Mouse (Mus musculus) heart, embryonic 16.5 days (tissue): ENCODE data around the gene Nupl2. TPM values are rescaled to one million over a fixed set of nuclear protein-coding genes. Genes with fewer than 3 reads are reported as not detected.

Source experiments
- ATAC-seq: fragments of 200-750 bp; cut with Nextera tagmentation; replicated peaks from 2 replicates; pipeline ENCODE4 v1.8.0; 2017; ENCODE audit warnings: moderate number of reproducible peaks; ENCODE audit not compliant: insufficient read depth, low FRiP score; ENCODE audit errors: extremely low read depth
- H3K27ac ChIP-seq: fragments of 300-500 bp; sonication (generic); 2 replicates; pipeline ENCODE4 v1.5.1; 2014; ENCODE audit warnings: mild to moderate bottlenecking, low read length, control low read depth, moderate library complexity
- H3K27me3 ChIP-seq: fragments of 300-500 bp; sonication (generic); 2 replicates; pipeline ENCODE4 v1.6.1; 2014; ENCODE audit warnings: low read length, mixed read lengths; ENCODE audit not compliant: control insufficient read depth, insufficient read depth
- H3K36me3 ChIP-seq: fragments of 300-500 bp; sonication (generic); 2 replicates; pipeline ENCODE4 v1.6.1; 2014; ENCODE audit not compliant: control insufficient read depth, insufficient read depth
- H3K4me1 ChIP-seq: fragments of 300-500 bp; sonication (generic); 2 replicates; pipeline ENCODE4 v1.6.1; 2014; ENCODE audit warnings: low read length, mixed read lengths; ENCODE audit not compliant: control insufficient read depth, insufficient read depth
- H3K4me2 ChIP-seq: fragments of 300-500 bp; sonication (generic); 2 replicates; pipeline ENCODE4 v1.6.1; 2014; ENCODE audit warnings: low read depth, mild to moderate bottlenecking, control low read depth, low read length
- H3K4me3 ChIP-seq: fragments of 300-500 bp; sonication (generic); 2 replicates; pipeline ENCODE4 v1.5.1; 2014; ENCODE audit warnings: mild to moderate bottlenecking, control low read depth, low read length
- H3K9ac ChIP-seq: fragments of 300-500 bp; sonication (generic); 2 replicates; pipeline ENCODE4 v1.6.1; 2014; ENCODE audit warnings: low read length, control low read depth
- H3K9me3 ChIP-seq: fragments of 300-500 bp; sonication (generic); replicated peaks from 2 replicates; pipeline ENCODE4 v1.6.1; 2016; ENCODE audit warnings: low read length; ENCODE audit not compliant: control insufficient read depth
- WGBS: fragments of 180-500 bp; shearing (Covaris S2); extraction: QIAGEN DNeasy Blood & Tissue Kit; methylation state at CpG from one replicate; pipeline ENCODE4 v1.1.7; 2014; 5-methylcytosine and 5-hydroxymethylcytosine counted together
- polyA plus RNA-seq: library from polyadenylated mRNA; unstranded; fragments of >200 nt; fragmentation: Nextera tagmentation; extraction: Ambion mirVana; gene quantifications from 2 replicates; pipeline ENCODE4 v1.2.1, GENCODE M21; 2015

Gene Nupl2
- polyA plus RNA-seq, 1 experiment from 2014 or later = 13.2 TPM

DNA sequence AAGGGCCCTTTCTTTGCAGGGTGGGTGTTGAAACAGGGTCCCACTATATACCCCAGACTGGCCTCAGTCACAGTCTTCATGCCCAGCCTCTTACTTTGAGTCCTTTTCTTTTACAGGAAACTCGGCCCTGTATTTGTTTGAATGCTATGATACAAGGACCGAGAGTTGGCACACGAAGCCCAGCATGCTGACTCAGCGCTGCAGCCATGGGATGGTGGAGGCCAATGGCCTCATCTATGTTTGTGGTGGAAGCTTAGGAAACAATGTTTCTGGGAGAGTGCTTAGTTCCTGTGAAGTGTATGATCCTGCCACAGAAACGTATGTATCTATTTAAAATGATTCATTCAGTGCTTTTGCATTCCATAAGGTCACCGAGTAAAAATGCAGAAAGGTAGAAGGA is 8.0 kb upstream of the Nupl2 start:
- Histone ChIP-seq H3K27ac (no peak overlapping the region), H3K4me3 (no peak overlapping the region), H3K4me1 (no peaks in the 10 kb centered on the region), H3K4me2 (no peak overlapping the region), H3K9me3 (no peaks in the 10 kb centered on the region), H3K9ac (no peak overlapping the region), H3K36me3 (peaks cover 12% of the 10 kb centered on the region), H3K27me3 (no peaks in the 10 kb centered on the region)
- no peak for ATAC-seq
- 93% methylated on average over 6 of the region's 6 CpGs for WGBS

DNA sequence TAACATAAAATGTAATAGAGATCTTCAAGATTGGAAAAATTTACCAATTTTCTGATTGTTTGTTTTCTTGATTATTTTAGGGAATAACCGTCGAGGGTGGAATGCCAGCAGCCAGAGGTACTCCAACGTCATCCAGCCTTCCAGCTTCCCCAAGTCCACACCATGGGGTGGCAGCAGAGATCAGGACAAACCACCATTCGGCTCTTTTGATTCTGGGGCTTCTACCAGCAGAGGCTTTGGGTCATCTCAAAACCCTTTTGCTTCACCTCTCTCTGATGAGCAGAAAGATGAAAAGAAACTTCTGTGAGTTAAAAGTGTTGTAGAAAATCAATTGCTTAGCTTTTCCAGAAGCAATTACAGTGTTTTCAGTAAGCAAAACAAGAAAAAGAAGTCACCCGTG is 2.5 kb downstream of the Nupl2 start:
- Histone ChIP-seq H3K9me3 (no peaks in the 10 kb centered on the region), H3K27ac (no peak overlapping the region), H3K4me2 (no peak overlapping the region), H3K27me3 (no peaks in the 10 kb centered on the region), H3K9ac (no peak overlapping the region), H3K4me3 (no peak overlapping the region), H3K4me1 (peaks cover 7% of the 10 kb centered on the region), H3K36me3 (peaks cover 18% of the 10 kb centered on the region)
- 46% methylated on average over 5 of the region's 5 CpGs for WGBS
- ATAC-seq = no peak

DNA sequence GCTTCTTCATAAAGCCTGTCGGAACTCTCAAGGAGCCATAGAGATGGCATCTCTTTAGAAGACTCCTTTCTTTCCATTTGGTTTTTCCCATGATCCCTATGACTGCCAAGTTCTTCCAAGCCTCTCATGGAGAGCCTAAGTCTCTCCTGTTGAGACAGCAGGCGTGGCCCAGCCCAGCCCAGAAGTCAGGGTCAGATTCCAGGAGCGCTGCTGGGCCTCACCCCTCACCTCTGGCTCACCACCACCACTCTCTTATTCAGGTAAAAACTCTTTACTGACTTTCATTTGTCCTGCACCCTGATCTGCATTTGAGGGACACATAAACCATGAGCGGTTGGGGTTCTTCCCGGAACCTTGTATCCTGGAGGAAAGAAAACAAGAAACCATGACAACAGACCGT is 5.1 kb downstream of the Nupl2 start:
- WGBS = 94% methylated on average over 6 of the region's 6 CpGs
- no peaks in the 10 kb centered on the region for H3K9me3 ChIP-seq
- H3K4me2 ChIP-seq = no peak overlapping the region
- peaks cover 20% of the 10 kb centered on the region for H3K36me3 ChIP-seq
- no peak overlapping the region for H3K4me3 ChIP-seq
- no peak for ATAC-seq
- H3K27ac ChIP-seq = no peak overlapping the region
- H3K4me1 ChIP-seq = peaks cover 7% of the 10 kb centered on the region
- no peaks in the 10 kb centered on the region for H3K27me3 ChIP-seq
- no peak overlapping the region for H3K9ac ChIP-seq

DNA sequence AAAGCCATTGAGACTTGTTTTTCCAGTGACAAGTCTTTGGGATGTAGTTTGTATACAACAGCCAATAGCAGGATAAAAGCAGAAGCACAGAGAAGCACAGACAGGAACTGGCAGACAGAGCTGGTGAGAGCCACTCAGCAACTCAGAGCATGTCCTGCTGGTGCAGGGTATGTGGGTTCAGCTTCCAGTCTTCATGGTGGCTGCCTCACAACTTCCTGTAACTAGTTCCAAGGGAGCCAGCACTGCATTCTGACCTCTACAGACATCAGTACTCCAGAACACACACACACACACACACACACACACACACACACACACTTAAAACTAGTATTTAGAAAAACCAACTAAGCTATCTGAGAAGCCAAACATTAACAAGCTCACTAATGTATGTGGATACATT is 7.3 kb downstream of the Nupl2 start:
- H3K4me3 ChIP-seq = no peak overlapping the region
- no peak overlapping the region for H3K27ac ChIP-seq
- H3K4me2 ChIP-seq = no peak overlapping the region
- no peaks in the 10 kb centered on the region for H3K9me3 ChIP-seq
- H3K4me1 ChIP-seq = no peaks in the 10 kb centered on the region
- no peaks in the 10 kb centered on the region for H3K27me3 ChIP-seq
- no peak overlapping the region for H3K9ac ChIP-seq
- ATAC-seq = no peak
- peaks cover 20% of the 10 kb centered on the region for H3K36me3 ChIP-seq

DNA sequence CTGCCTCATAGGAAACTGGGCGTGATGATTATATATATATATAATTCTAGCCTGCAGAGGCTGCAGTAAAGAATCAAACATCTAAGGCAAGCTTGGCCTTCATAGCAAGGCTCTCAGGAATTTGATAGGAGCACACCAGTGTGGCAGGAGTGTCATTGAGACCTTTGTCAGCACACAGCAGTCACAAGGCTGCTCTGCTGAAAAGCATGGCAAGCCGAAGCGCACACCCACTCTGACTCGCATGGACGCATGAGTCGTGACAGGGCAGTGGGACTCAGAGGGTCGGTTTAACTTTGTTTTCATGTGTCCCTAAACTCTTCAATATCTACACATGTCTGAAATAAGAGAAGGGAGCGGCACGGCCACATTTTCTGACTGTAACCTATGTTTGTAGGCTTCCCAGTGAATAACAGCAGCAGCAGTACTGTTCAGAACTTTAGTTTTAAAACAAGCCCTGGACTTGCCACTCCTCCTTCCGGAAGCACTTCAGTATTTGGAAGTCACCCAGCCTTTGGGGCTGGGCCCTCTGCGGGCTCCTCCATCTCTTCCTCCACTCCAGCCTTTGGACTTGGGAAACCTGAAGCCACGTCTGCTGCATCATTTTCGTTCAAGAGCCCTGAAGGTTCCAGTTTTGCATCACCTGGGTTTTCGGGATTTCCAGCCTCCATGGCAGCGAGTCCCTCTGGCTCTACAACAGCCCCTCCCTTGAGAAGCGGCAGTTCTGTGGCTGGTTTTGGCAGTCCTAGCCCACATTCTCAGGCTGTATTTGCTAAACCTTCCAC is 16.9 kb downstream of the Nupl2 start:
- H3K4me2 ChIP-seq = peak overlapping the region; percentile 20; the same call in 1 of the 2 replicates
- peak; percentile 57; the same call in 1 of the 2 replicates for ATAC-seq
- H3K4me1 ChIP-seq = peaks cover 8% of the 10 kb centered on the region; the same call in 1 of the 2 replicates
- H3K9ac ChIP-seq = no peak overlapping the region
- peaks cover 31% of the 10 kb centered on the region for H3K36me3 ChIP-seq
- WGBS = 70% methylated on average over 16 of the region's 16 CpGs
- H3K9me3 ChIP-seq = peaks cover 4% of the 10 kb centered on the region; the same call in 1 of the 2 replicates
- H3K4me3 ChIP-seq = 0 out of 2 replicates have a peak overlapping the region, but pooled peaks have one; percentile 9
- peak overlapping the region; percentile 75 for H3K27ac ChIP-seq
- H3K27me3 ChIP-seq = no peaks in the 10 kb centered on the region

DNA sequence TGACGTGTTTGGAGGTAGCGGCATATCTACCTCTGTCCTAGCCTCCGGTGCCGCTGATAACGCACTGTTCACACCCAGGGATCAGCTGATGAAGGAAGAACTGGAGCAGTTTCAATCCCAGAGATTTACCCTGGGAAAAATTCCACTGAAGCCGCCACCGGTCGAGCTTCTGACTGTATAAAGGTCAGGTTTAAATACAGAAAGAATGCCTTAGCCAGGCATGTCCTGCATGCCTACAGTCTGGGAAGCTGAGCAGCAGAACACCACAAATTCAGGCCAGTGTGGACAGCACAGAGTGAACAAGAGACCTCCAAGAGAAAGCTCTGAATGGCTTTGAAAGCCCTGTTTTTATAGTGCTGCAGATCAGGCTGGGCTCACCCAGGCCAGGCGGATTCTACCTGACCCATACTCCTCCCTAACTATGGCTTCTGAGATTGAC is 17.6 kb downstream of the Nupl2 start:
- Histone ChIP-seq H3K27me3 (no peaks in the 10 kb centered on the region), H3K27ac (peak overlapping the region; percentile 75), H3K9ac (no peak overlapping the region), H3K9me3 (peaks cover 7% of the 10 kb centered on the region; the same call in 1 of the 2 replicates), H3K36me3 (peaks cover 31% of the 10 kb centered on the region), H3K4me3 (0 out of 2 replicates have a peak overlapping the region, but pooled peaks have one; percentile 9), H3K4me1 (peaks cover 8% of the 10 kb centered on the region; the same call in 1 of the 2 replicates), H3K4me2 (peak overlapping the region; percentile 20; the same call in 1 of the 2 replicates)
- ATAC-seq = peak; percentile 63
- 62% methylated on average over 9 of the region's 9 CpGs for WGBS

DNA sequence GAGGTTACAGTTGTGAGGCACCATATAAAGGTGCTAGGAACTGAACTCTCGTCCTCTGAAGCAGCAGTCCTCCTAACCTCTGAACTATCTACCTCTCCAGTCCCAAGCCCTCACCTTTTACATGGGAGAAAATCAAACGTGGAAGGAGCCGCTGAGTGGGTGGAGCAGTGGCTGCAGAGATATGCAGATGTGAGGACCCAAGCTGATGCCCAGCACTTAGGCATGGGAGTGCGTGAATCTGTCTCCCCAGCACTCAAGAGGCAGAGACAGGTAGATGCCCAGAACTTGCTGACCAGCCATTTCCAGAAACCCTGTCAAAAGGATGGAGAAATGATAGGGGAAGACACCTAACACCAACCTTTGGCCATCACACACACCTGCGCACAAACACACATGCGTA is 18.3 kb downstream of the Nupl2 start:
- WGBS = 87% methylated on average over 6 of the region's 6 CpGs

DNA sequence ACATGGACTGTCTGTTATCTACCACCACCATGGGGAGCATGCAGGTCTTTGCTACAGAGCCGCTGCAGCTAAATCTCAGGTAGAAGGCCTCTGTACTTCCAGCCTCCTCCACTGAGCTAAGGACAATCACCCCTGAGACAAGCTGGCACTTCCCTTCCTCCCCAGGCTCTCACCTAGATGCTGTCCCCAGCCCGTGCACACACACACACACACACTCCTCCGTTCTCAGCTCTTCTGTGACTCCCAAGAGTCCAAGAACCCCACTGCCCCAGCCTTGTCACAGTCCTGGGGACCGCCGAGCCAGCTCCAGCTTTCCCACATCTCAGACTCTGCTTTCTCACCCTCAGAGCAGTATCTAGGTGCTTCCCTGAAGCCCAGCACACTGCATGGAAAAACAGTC is 19.2 kb downstream of the Nupl2 start:
- Histone ChIP-seq H3K4me3 (no peak overlapping the region), H3K36me3 (peaks cover 20% of the 10 kb centered on the region), H3K9ac (no peak overlapping the region), H3K27ac (no peak overlapping the region), H3K4me1 (peaks cover 8% of the 10 kb centered on the region; the same call in 1 of the 2 replicates), H3K4me2 (no peak overlapping the region), H3K27me3 (no peaks in the 10 kb centered on the region), H3K9me3 (peaks cover 7% of the 10 kb centered on the region; the same call in 1 of the 2 replicates)
- no peak for ATAC-seq
- WGBS = 85% methylated on average over 5 of the region's 5 CpGs

More for the DNA sequence above, 18.3 kb downstream of the Nupl2 start:
- Histone ChIP-seq H3K9me3 (peaks cover 7% of the 10 kb centered on the region; the same call in 1 of the 2 replicates), H3K36me3 (peaks cover 25% of the 10 kb centered on the region), H3K27ac (no peak overlapping the region), H3K27me3 (no peaks in the 10 kb centered on the region), H3K4me1 (peaks cover 8% of the 10 kb centered on the region; the same call in 1 of the 2 replicates), H3K4me2 (no peak overlapping the region), H3K9ac (no peak overlapping the region), H3K4me3 (no peak overlapping the region)
- ATAC-seq = no peak

DNA sequence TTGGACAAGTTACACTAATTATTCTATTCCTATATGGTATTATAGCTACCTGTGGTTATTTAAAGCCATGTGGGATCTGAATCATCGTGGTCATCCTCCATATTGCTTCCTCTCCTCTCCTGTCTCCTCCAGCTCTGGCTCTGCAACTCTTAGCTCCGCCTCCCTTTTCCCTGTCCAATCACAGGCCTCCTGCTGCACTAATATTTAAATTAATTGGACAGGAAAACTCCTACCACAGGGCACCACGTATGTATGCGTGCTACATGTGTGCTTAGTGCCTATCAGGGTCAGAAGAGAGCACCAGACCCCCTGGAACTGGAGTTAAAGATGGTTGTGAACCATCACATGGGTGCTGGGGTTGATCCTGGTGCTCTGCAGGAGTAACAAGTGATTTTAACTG is 23.7 kb downstream of the Nupl2 start:
- peaks cover 9% of the 10 kb centered on the region for H3K36me3 ChIP-seq
- WGBS = 52% methylated on average over 4 of the region's 4 CpGs

More for the DNA sequence above, 23.7 kb downstream of the Nupl2 start:
- ATAC-seq = no peak
- Histone ChIP-seq H3K27me3 (no peaks in the 10 kb centered on the region), H3K4me1 (no peaks in the 10 kb centered on the region), H3K27ac (no peak overlapping the region), H3K4me2 (no peak overlapping the region), H3K9ac (no peak overlapping the region), H3K9me3 (peaks cover 7% of the 10 kb centered on the region; the same call in 1 of the 2 replicates), H3K4me3 (no peak overlapping the region)
